Mouse (Mus musculus): Measurements from ENCODE around the gene E130208F15Rik. TPM values are rescaled to one million over a fixed set of nuclear protein-coding genes. Genes with fewer than 3 reads are reported as not detected.

E130208F15Rik gene
- polyA plus RNA-seq, 1 experiment from 2014 or later: not detected

DNA sequence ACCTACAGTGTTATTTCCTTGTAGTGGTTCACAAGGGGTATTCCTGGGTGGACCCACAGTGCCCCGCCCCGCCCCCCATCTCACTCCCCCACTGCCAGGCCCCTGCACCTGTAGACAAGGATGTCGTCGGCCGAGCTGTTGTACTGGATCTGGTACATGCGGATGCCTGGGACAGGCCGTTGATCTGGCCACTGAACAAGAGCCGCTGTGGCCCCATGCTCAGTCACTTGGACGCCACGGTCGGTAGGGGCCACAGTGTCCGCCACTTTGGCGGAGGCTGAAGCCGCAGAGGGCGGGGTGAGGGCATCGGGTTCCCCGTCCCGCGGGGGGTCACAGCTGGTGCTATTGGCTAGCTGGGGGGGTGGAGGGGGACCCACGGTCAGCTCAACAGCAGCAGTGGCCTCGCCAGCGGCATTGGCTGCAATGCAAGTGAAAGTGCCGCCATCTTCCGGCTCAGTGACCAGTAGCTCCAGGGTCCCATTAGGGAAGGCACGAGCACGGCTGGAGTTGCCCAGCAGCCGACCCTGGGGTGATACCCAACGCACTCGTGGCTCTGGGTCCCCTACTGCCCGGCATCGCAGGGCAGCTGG lies 37.8 kb downstream of the E130208F15Rik start:
- Histone ChIP-seq H3K27ac (replicated peaks; ENCODE audit: low read depth, low read length) (no peak overlapping the region), H3K27me3 (ENCODE audit: control insufficient read depth, insufficient read depth, low read length) (no peaks in the 10 kb centered on the region), H3K4me2 (ENCODE audit: low read length) (peak overlapping the region; percentile 19), H3K36me3 (ENCODE audit: control insufficient read depth, insufficient read depth, low read length) (peaks cover 54% of the 10 kb centered on the region), H3K4me1 (ENCODE audit: control insufficient read depth, insufficient read depth, low read length) (peaks cover 39% of the 10 kb centered on the region), H3K9ac (replicated peaks; ENCODE audit: low read length) (no peak overlapping the region), H3K9me3 (ENCODE audit: control insufficient read depth, low read length) (no peaks in the 10 kb centered on the region), H3K4me3 (replicated peaks; ENCODE audit: low read depth, low read length) (no peak overlapping the region)
- 87% methylated on average over 31 of the region's 31 CpGs for WGBS
- DNase-seq (no peak), ATAC-seq (ENCODE audit: low FRiP score, low TSS enrichment) (no peak)

DNA sequence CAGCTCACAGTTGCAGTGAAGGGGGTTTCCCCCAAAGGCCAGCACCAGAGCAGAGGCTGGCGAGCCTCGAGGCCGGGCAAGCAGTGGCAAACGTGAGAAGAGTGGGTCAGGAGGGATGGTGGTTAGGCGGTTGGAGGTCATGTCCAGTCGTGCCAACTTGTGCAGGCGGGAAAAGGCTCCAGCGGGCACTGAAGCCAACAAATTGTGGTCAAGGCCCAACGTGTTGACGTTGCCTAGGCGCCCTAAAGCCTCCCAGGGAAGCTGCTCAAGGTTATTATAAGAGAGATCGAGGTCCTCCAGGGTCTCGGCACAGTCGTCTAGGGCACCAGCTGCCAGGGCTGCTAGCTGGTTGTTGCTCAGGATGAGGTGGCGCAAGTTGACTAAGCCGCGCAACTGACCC lies 38.5 kb downstream of the E130208F15Rik start:
- Histone ChIP-seq H3K27me3 (ENCODE audit: control insufficient read depth, insufficient read depth, low read length) (peaks cover 5% of the 10 kb centered on the region; the same call in 1 of the 2 replicates), H3K4me2 (ENCODE audit: low read length) (no peak overlapping the region; the same call in 1 of the 2 replicates), H3K9ac (replicated peaks; ENCODE audit: low read length) (no peak overlapping the region), H3K36me3 (ENCODE audit: control insufficient read depth, insufficient read depth, low read length) (peaks cover 48% of the 10 kb centered on the region), H3K9me3 (ENCODE audit: control insufficient read depth, low read length) (no peaks in the 10 kb centered on the region), H3K4me1 (ENCODE audit: control insufficient read depth, insufficient read depth, low read length) (peaks cover 39% of the 10 kb centered on the region), H3K27ac (replicated peaks; ENCODE audit: low read depth, low read length) (no peak overlapping the region), H3K4me3 (replicated peaks; ENCODE audit: low read depth, low read length) (no peak overlapping the region)
- ATAC-seq (ENCODE audit: low FRiP score, low TSS enrichment) (no peak), DNase-seq (no peak)
- WGBS: 92% methylated on average over 17 of the region's 17 CpGs

DNA sequence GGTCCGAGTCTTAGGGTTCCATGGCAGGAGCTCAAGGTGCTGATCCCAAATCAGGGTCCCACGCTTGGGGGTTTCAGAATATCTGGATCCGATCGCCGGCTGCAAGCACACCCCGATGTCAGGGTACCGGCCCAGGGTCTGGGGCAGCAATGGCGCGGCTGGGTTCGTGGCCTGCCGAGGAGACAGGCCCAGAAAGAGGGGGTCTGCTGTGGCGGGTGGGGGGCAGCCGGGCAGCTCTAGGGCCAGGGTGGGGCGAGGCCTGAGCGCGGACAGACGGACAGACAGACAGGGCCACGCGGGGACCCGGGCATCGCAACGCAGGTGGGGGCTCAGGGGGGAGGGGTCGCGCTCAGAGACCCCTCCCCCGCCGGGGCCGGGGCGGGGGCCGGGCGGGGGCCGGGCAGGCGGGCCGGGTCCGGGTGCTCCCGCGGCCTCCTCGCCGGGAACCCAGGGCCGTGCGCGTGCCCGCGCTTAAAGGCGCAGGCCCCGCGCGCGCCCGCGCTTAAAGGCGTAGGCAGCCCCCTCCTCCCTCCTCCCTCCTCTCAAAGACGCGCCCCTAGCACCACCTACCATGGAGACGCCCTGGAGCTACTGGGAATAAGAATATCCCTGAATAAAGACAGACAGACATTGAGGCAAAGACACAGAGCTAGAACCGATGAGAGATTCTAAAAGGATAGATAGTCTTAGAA lies 41.3 kb downstream of the E130208F15Rik start, which contains the start of gene Lrfn3:
Lrfn3 (minus strand) TSS at position 121 of the 692 bp plus-strand sequence.
- H3K4me1 ChIP-seq (ENCODE audit: control insufficient read depth, insufficient read depth, low read length): peaks cover 38% of the 10 kb centered on the region
- H3K9me3 ChIP-seq (ENCODE audit: control insufficient read depth, low read length): no peaks in the 10 kb centered on the region
- DNase-seq (peak; percentile 98), ATAC-seq (ENCODE audit: low FRiP score, low TSS enrichment) (peak; percentile 73; the same call in 1 of the 2 replicates)
- H3K9ac ChIP-seq (replicated peaks; ENCODE audit: low read length): peak within 1 kb of the TSS; percentile 99
- peaks cover 5% of the 10 kb centered on the region; the same call in 1 of the 2 replicates for H3K27me3 ChIP-seq (ENCODE audit: control insufficient read depth, insufficient read depth, low read length)
- H3K36me3 ChIP-seq (ENCODE audit: control insufficient read depth, insufficient read depth, low read length): peaks cover 22% of the 10 kb centered on the region
- peak within 1 kb of the TSS; percentile 86 for H3K4me2 ChIP-seq (ENCODE audit: low read length)
- peak within 1 kb of the TSS; percentile 70 for H3K27ac ChIP-seq (replicated peaks; ENCODE audit: low read depth, low read length)
- WGBS: under 1% methylated on average over 52 of the region's 55 CpGs
- peak within 1 kb of the TSS; percentile 88 for H3K4me3 ChIP-seq (replicated peaks; ENCODE audit: low read depth, low read length)

DNA sequence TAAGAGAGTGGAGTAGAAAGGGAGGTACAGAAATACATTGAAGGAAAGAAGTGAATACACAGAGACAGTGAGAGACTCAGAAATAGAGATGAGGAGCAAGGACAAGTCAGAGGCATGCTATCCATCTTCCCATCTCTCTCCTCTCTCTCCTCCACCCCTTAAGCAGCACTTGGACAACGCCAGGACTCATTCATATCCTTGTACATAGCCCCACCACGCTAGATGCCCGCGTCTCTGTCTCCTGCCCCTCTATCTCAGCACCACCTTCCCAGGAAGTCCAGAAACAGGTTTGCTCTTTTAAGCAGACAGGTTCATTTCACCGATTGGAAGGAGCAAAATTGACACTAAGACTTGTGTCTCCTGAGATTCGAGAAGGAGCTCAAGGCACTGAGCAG lies 41.8 kb downstream of the E130208F15Rik start:
- Histone ChIP-seq H3K9me3 (ENCODE audit: control insufficient read depth, low read length) (no peaks in the 10 kb centered on the region), H3K27me3 (ENCODE audit: control insufficient read depth, insufficient read depth, low read length) (peaks cover 5% of the 10 kb centered on the region; the same call in 1 of the 2 replicates), H3K36me3 (ENCODE audit: control insufficient read depth, insufficient read depth, low read length) (peaks cover 17% of the 10 kb centered on the region), H3K9ac (replicated peaks; ENCODE audit: low read length) (peak overlapping the region; percentile 99), H3K4me2 (ENCODE audit: low read length) (peak overlapping the region; percentile 86), H3K4me3 (replicated peaks; ENCODE audit: low read depth, low read length) (peak overlapping the region; percentile 88), H3K27ac (replicated peaks; ENCODE audit: low read depth, low read length) (peak overlapping the region; percentile 46; the same call in 1 of the 2 replicates), H3K4me1 (ENCODE audit: control insufficient read depth, insufficient read depth, low read length) (peaks cover 33% of the 10 kb centered on the region)
- 65% methylated on average over 6 of the region's 6 CpGs for WGBS
- DNase-seq (no peak), ATAC-seq (ENCODE audit: low FRiP score, low TSS enrichment) (peak; percentile 14; the same call in 1 of the 2 replicates)

DNA sequence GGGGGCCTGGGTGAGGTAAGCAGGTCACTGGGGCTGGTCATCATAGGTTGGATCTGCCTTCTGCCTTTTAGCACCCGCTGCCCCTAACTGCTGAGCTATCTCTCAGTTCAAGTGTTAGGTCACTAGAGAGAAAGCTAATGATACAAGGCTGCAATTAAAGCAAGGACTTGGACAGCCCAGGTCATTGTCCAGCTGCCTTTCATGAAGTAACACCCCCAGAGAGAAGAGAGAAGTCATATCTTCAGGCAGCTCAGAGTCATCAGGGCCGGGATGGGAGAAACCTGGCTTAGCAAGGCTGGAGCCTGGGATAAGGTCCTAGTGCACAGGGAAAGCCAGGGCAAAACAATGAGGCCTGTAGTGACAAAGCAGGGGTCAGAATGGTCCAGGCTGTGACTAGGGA lies 45.9 kb downstream of the E130208F15Rik start:
- H3K27me3 ChIP-seq (ENCODE audit: control insufficient read depth, insufficient read depth, low read length): peaks cover 5% of the 10 kb centered on the region; the same call in 1 of the 2 replicates
- H3K27ac ChIP-seq (replicated peaks; ENCODE audit: low read depth, low read length): no peak overlapping the region
- WGBS: 71% methylated on average over 2 of the region's 2 CpGs
- H3K36me3 ChIP-seq (ENCODE audit: control insufficient read depth, insufficient read depth, low read length): no peaks in the 10 kb centered on the region
- no peak for ATAC-seq (ENCODE audit: low FRiP score, low TSS enrichment)
- H3K9me3 ChIP-seq (ENCODE audit: control insufficient read depth, low read length): no peaks in the 10 kb centered on the region
- no peak for DNase-seq
- no peak overlapping the region for H3K9ac ChIP-seq (replicated peaks; ENCODE audit: low read length)
- no peak overlapping the region for H3K4me3 ChIP-seq (replicated peaks; ENCODE audit: low read depth, low read length)
- H3K4me1 ChIP-seq (ENCODE audit: control insufficient read depth, insufficient read depth, low read length): peaks cover 8% of the 10 kb centered on the region
- H3K4me2 ChIP-seq (ENCODE audit: low read length): no peak overlapping the region

Other genes starting within 250 kb of the E130208F15Rik start
- 11.3 and 11.6 TPM in 2 replicates for gene Zfp82, start 248.8 kb upstream of the E130208F15Rik start, polyA plus RNA-seq (2014; fragmentation: Nextera tagmentation; extraction: Ambion mirVana)
- 1.7 and 1.8 TPM in 2 replicates for gene Gm26920, start 231.3 kb upstream of the E130208F15Rik start, polyA plus RNA-seq (2014; fragmentation: Nextera tagmentation; extraction: Ambion mirVana)
- gene Zfp566, start 231.2 kb upstream of the E130208F15Rik start, polyA plus RNA-seq (2014; fragmentation: Nextera tagmentation; extraction: Ambion mirVana): 17.5 and 21.1 TPM in 2 replicates
- 86.6 and 101 TPM in 2 replicates for gene Zfp260, start 227.0 kb upstream of the E130208F15Rik start, polyA plus RNA-seq (2014; fragmentation: Nextera tagmentation; extraction: Ambion mirVana)
- gene Zfp382, start 199.8 kb upstream of the E130208F15Rik start, polyA plus RNA-seq (2014; fragmentation: Nextera tagmentation; extraction: Ambion mirVana): 10.7 and 11.7 TPM in 2 replicates
- 18.5 and 19.7 TPM in 2 replicates for gene Zfp146, start 152.0 kb upstream of the E130208F15Rik start, polyA plus RNA-seq (2014; fragmentation: Nextera tagmentation; extraction: Ambion mirVana)
- 5.5 TPM in 2 replicates for gene Cox7a1, start 137.6 kb upstream of the E130208F15Rik start, polyA plus RNA-seq (2014; fragmentation: Nextera tagmentation; extraction: Ambion mirVana)
- 53.0 and 70.5 TPM in 2 replicates for gene Capns1, start 122.9 kb upstream of the E130208F15Rik start, polyA plus RNA-seq (2014; fragmentation: Nextera tagmentation; extraction: Ambion mirVana)
- gene Polr2i, start 89.8 kb upstream of the E130208F15Rik start, polyA plus RNA-seq (2014; fragmentation: Nextera tagmentation; extraction: Ambion mirVana): 176 and 240 TPM in 2 replicates
- 337 and 360 TPM in 2 replicates for gene Tbcb, start 89.5 kb upstream of the E130208F15Rik start, polyA plus RNA-seq (2014; fragmentation: Nextera tagmentation; extraction: Ambion mirVana)
- gene Ovol3, start 86.0 kb upstream of the E130208F15Rik start, polyA plus RNA-seq (2014; fragmentation: Nextera tagmentation; extraction: Ambion mirVana): not detected in 2 replicates
- 0.58 and 0.61 TPM in 2 replicates for gene Thap8, start 41.6 kb upstream of the E130208F15Rik start, polyA plus RNA-seq (2014; fragmentation: Nextera tagmentation; extraction: Ambion mirVana)
- 2.5 and 5.0 TPM in 2 replicates for gene Wdr62, start 41.3 kb upstream of the E130208F15Rik start, polyA plus RNA-seq (2014; fragmentation: Nextera tagmentation; extraction: Ambion mirVana)
- 121 and 131 TPM in 2 replicates for gene Clip3, start 30.0 kb upstream of the E130208F15Rik start, polyA plus RNA-seq (2014; fragmentation: Nextera tagmentation; extraction: Ambion mirVana)
- 107 and 145 TPM in 2 replicates for gene Alkbh6, start 13.0 kb upstream of the E130208F15Rik start, polyA plus RNA-seq (2014; fragmentation: Nextera tagmentation; extraction: Ambion mirVana)
- 9.3 and 10.2 TPM in 2 replicates for gene Syne4, start 6.9 kb upstream of the E130208F15Rik start, polyA plus RNA-seq (2014; fragmentation: Nextera tagmentation; extraction: Ambion mirVana)
- gene Sdhaf1, start 2.2 kb downstream of the E130208F15Rik start, polyA plus RNA-seq (2014; fragmentation: Nextera tagmentation; extraction: Ambion mirVana): 19.8 and 20.4 TPM in 2 replicates
- 13.9 and 16.3 TPM in 2 replicates for gene Lrfn3, start 41.0 kb downstream of the E130208F15Rik start, polyA plus RNA-seq (2014; fragmentation: Nextera tagmentation; extraction: Ambion mirVana)
- gene Tyrobp, start 92.0 kb downstream of the E130208F15Rik start, polyA plus RNA-seq (2014; fragmentation: Nextera tagmentation; extraction: Ambion mirVana): 11.4 and 29.7 TPM in 2 replicates
- 0.58 TPM in 1 of 2 replicates, not detected in the other for gene Hcst, start 98.1 kb downstream of the E130208F15Rik start, polyA plus RNA-seq (2014; fragmentation: Nextera tagmentation; extraction: Ambion mirVana)
- gene Nfkbid, start 100.0 kb downstream of the E130208F15Rik start, polyA plus RNA-seq (2014; fragmentation: Nextera tagmentation; extraction: Ambion mirVana): 1.4 and 2.3 TPM in 2 replicates
- 662 and 710 TPM in 2 replicates for gene Aplp1, start 123.8 kb downstream of the E130208F15Rik start, polyA plus RNA-seq (2014; fragmentation: Nextera tagmentation; extraction: Ambion mirVana)
- 5.0 and 5.7 TPM in 2 replicates for gene Kirrel2, start 135.9 kb downstream of the E130208F15Rik start, polyA plus RNA-seq (2014; fragmentation: Nextera tagmentation; extraction: Ambion mirVana)
- 0.74 and 1.4 TPM in 2 replicates for gene Nphs1, start 136.6 kb downstream of the E130208F15Rik start, polyA plus RNA-seq (2014; fragmentation: Nextera tagmentation; extraction: Ambion mirVana)
- not detected in 2 replicates for gene Prodh2, start 171.9 kb downstream of the E130208F15Rik start, polyA plus RNA-seq (2014; fragmentation: Nextera tagmentation; extraction: Ambion mirVana)
- gene Arhgap33, start 213.3 kb downstream of the E130208F15Rik start, polyA plus RNA-seq (2014; fragmentation: Nextera tagmentation; extraction: Ambion mirVana): 101 and 129 TPM in 2 replicates
- 6.3 and 7.4 TPM in 2 replicates for gene Hspb6, start 230.4 kb downstream of the E130208F15Rik start, polyA plus RNA-seq (2014; fragmentation: Nextera tagmentation; extraction: Ambion mirVana)
- gene Proser3, start 230.6 kb downstream of the E130208F15Rik start, polyA plus RNA-seq (2014; fragmentation: Nextera tagmentation; extraction: Ambion mirVana): 7.4 and 10.9 TPM in 2 replicates
- gene Lin37, start 238.1 kb downstream of the E130208F15Rik start, polyA plus RNA-seq (2014; fragmentation: Nextera tagmentation; extraction: Ambion mirVana): 49.9 and 59.1 TPM in 2 replicates
- 103 and 104 TPM in 2 replicates for gene U2af1l4, start 241.6 kb downstream of the E130208F15Rik start, polyA plus RNA-seq (2014; fragmentation: Nextera tagmentation; extraction: Ambion mirVana)
- 8.2 and 11.8 TPM in 2 replicates for gene Gm49396, start 241.6 kb downstream of the E130208F15Rik start, polyA plus RNA-seq (2014; fragmentation: Nextera tagmentation; extraction: Ambion mirVana)
- 99.1 and 135 TPM in 2 replicates for gene Psenen, start 241.9 kb downstream of the E130208F15Rik start, polyA plus RNA-seq (2014; fragmentation: Nextera tagmentation; extraction: Ambion mirVana)
- 2.8 and 5.8 TPM in 2 replicates for gene Igflr1, start 243.7 kb downstream of the E130208F15Rik start, polyA plus RNA-seq (2014; fragmentation: Nextera tagmentation; extraction: Ambion mirVana)